ENCODE assay signal across 22 mouse cellular contexts in genomic region chr2:52331761-52332160, GRCm38 (mm10).
"Had no signal": no experiment of that assay in that cellular context is flagged by ENCODE, and none has a peak within 500 bp of the region (broad histone marks: within the 10 kb centered on the region; RNA-seq: fewer than 3 reads in every experiment).

No protein-coding gene starts in this region.

- H3K4me1 ChIP-seq: lung, embryonic 15.5 days; midbrain, embryonic 13.5 days; midbrain, embryonic 15.5 days; neural tube, embryonic 13.5 days; neural tube, embryonic 15.5 days; stomach, embryonic 15.5 days had no signal

- H3K27ac ChIP-seq: lung, embryonic 15.5 days; macrophage; midbrain, embryonic 13.5 days; midbrain, embryonic 15.5 days; neural tube, embryonic 13.5 days; neural tube, embryonic 15.5 days; stomach, embryonic 15.5 days; stomach, postnatal 0 days had no signal

- H3K4me3 ChIP-seq: lung, embryonic 15.5 days; megakaryocyte, embryonic 14.5 days; midbrain, embryonic 13.5 days; midbrain, embryonic 15.5 days; neural tube, embryonic 13.5 days; neural tube, embryonic 15.5 days; stomach, embryonic 15.5 days had no signal

- ATAC-seq: liver, postnatal 0 days; lung, postnatal 0 days; midbrain, embryonic 13.5 days; midbrain, embryonic 15.5 days had no signal

- H3K36me3 ChIP-seq: lung, embryonic 15.5 days; midbrain, embryonic 13.5 days; midbrain, embryonic 15.5 days; neural tube, embryonic 13.5 days; neural tube, embryonic 15.5 days; stomach, embryonic 15.5 days had no signal

- H3K4me2 ChIP-seq: lung, embryonic 15.5 days; midbrain, embryonic 11.5 days; midbrain, embryonic 13.5 days; midbrain, embryonic 15.5 days; neural tube, embryonic 13.5 days; neural tube, embryonic 15.5 days; stomach, embryonic 15.5 days had no signal

- H3K9ac ChIP-seq: liver, postnatal 0 days; lung, embryonic 15.5 days; midbrain, embryonic 13.5 days; midbrain, embryonic 15.5 days; neural tube, embryonic 13.5 days; neural tube, embryonic 15.5 days; stomach, embryonic 15.5 days had no signal

- H3K27me3 ChIP-seq: lung, embryonic 15.5 days; midbrain, embryonic 13.5 days; midbrain, embryonic 15.5 days; neural tube, embryonic 13.5 days; neural tube, embryonic 15.5 days; stomach, embryonic 15.5 days had no signal

- H3K9me3 ChIP-seq: lung, embryonic 15.5 days; midbrain, embryonic 13.5 days; midbrain, embryonic 15.5 days; neural tube, embryonic 13.5 days; neural tube, embryonic 15.5 days; stomach, embryonic 15.5 days had no signal

- DNase-seq: liver, postnatal 0 days; lung, adult 2 months; lung, postnatal 14 days; lung, postnatal 36 days; retina, postnatal 1 day; right cerebral cortex, adult 18-20 months; right cerebral cortex, postnatal 25 days; right cerebral cortex, postnatal 4 days; thymus, adult 2 months; thymus, postnatal 25 days; thymus, postnatal 4 days had no signal
